Mouse (Mus musculus) ovary, adult 18-20 months (tissue): Measurements from ENCODE around the gene 1700016K19Rik.
"Not testable (repeated sequence)": the region's sequence is repeated elsewhere in the genome, so short reads cannot be mapped to it uniquely, and the experiment has no call there.

Experiments
- DNase-seq: peaks from one replicate; pipeline ENCODE4 v3.0.0; 2022; ENCODE audit warnings: low spot score, mixed read lengths

The 1700016K19Rik gene

GRCm38 (mm10) chr11:75985948-75986347 lies 13.8 kb upstream of the 1700016K19Rik start:
- no peak for DNase-seq

GRCm38 (mm10) chr11:75990965-75991835 lies 8.5 kb upstream of the 1700016K19Rik start:
- DNase-seq = no peak

- no peak for DNase-seq
These were observed 7.8 kb upstream of the 1700016K19Rik start for GRCm38 (mm10) chr11:75991911-75992310.

GRCm38 (mm10) chr11:75992481-75992880 lies 7.2 kb upstream of the 1700016K19Rik start:
- DNase-seq = no peak

GRCm38 (mm10) chr11:75994357-75994756 lies 5.4 kb upstream of the 1700016K19Rik start:
- no peak for DNase-seq

GRCm38 (mm10) chr11:76000701-76001100 lies 989 bp downstream of the 1700016K19Rik start:
- no peak for DNase-seq

DNA sequence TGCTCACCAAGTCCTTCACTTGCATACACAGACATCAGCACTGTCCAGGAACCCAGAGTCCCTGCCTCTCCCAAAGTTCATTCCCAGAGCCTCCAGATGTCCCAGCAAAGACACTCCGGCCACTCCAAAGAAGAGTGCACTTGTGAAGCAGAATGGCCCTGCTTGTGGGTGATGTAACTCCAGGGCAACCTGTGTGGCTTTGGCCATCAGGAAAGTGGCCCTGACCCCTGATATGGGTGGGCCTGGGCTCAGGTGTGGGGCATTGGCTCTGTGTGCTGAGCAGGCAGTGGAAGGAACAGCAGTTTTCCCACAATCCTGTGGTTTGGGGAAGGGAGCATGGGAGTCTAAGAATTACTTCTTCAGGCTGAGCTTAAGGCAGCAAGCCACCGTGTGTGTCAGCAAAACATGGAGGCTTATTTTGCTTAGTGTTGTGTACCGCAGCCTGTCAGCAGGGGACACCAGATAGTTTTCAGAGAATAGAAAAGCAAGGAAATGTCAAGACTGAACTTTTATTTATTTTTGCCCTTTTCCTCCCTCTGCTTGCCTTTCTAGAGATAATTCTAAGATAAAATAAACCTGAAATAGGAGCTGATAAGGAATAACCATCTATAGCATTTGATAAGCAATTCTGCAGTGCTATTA lies 1.6 kb downstream of the 1700016K19Rik start:
- DNase-seq = no peak

- not testable (repeated sequence) for DNase-seq
These were observed 4.6 kb downstream of the 1700016K19Rik start for GRCm38 (mm10) chr11:76004276-76004675.

GRCm38 (mm10) chr11:76008162-76008561 lies 8.4 kb downstream of the 1700016K19Rik start:
- DNase-seq = no peak

DNA sequence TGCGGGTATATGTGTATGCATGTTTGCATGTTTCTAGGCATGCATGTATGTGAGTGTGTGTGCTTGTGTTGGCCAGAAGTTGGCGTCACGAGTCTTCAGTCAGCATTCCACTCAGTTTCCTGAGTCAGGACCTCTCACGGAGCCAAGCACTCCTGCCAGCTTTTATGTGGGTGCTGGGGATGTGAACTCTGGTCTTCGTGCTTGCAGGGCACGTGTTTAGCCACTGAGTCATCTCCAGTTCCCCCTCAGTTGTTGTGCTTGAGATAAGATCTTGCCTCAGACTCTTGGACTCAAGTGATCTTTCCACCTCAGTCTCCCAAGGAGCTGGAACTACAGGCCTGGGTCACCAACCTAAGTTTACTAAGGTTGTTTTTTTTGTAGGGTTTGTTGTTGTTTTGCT lies 9.4 kb downstream of the 1700016K19Rik start:
- DNase-seq = no peak

DNA sequence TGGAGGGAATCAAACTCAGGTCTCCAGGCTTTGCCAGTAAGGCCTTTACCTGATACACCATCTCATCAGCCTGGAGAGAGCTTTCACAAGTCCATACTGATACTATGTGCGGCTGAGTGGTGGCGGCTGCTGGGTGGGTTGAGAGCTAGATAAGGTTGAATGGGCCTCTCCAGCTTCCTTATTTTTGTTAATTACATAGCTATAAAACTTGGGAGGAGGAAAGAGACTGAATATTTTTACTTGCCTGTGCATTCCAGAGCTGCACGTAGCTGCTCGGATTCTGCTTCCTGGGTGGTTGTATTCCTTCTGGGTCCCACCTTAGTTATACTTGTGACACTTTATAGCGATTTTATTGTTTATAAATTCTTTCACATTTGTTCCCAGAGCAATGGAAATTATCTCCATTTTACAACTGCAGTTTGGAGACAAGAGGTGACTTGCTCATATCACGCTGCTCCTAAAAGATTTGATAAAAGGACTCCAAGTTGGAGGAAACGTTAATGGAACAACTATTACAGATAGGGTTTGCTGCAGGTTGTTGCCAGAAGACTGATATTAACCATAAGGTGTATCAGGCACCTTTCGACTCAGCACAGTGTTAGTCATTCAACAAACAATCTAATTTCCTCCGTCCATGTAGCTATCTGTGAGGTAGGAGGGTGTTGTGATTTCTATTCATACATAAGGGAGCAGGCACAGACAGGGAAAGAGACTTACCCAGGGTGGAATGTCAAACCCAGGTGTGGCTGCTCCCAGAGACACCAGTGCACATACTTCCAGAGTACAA lies 11.3 kb downstream of the 1700016K19Rik start:
- no peak for DNase-seq

GRCm38 (mm10) chr11:76015251-76015650 lies 15.5 kb downstream of the 1700016K19Rik start:
- no peak for DNase-seq

- no peak for DNase-seq
These were observed 16.1 kb downstream of the 1700016K19Rik start for GRCm38 (mm10) chr11:76015814-76016213.

GRCm38 (mm10) chr11:76019879-76020278 lies 20.2 kb downstream of the 1700016K19Rik start:
- DNase-seq = no peak

GRCm38 (mm10) chr11:76020916-76021315 lies 21.2 kb downstream of the 1700016K19Rik start:
- no peak for DNase-seq

DNA sequence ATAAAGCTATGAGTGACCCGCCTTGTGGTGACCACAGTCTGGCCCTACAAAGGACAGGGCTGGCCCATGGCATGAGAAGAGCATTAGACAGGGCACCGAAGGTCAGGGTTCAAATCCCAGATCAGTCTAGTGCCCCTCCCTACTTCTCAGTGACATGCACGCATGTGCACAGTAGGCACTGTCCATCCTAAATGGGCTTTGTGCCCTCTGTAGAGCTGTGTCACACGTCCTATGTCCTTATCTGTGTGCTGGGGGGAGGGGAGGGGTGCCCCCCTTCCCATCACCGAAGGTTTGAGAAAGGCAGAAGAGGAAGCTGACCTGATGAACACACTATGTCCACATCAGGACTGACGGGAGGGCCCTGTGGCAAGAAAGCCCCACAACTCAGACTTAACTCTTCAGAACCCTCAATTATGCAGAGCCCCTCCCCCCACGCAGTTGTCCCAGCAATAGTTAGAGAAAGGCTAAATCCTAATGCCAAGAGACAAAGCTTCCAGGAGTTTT lies 25.4 kb downstream of the 1700016K19Rik start:
- no peak for DNase-seq

GRCm38 (mm10) chr11:76026527-76027138 lies 26.9 kb downstream of the 1700016K19Rik start:
- DNase-seq = no peak

GRCm38 (mm10) chr11:76027139-76028071 lies 27.7 kb downstream of the 1700016K19Rik start, which contains the start of gene Rflnb:
TSS of gene Rflnb (minus strand) at chr11:76027782.
- peak; percentile 82 for DNase-seq

- no peak for DNase-seq
These were observed 28.4 kb downstream of the 1700016K19Rik start for GRCm38 (mm10) chr11:76028072-76028465.

- no peak for DNase-seq
These were observed 33.6 kb downstream of the 1700016K19Rik start for GRCm38 (mm10) chr11:76033359-76033758.

DNA sequence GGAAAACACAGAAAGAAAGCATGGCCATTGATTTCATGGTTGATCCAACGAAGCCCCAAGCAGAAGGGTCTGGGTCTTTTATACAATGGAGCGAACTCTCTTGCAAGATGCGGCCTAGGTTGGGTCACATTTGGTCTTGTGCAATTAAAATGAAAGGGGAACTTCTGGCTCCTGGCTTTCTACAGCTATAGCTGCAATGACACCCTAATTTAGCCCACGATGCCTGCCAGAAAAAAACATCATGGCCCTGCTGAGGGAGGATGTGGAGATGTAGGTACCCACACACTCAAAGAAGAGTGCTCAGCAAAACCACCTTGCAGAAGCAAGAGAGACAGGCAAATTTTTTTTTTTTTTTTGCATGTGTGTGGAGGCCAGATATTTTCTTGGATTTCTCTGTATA lies 34.1 kb downstream of the 1700016K19Rik start:
- no peak for DNase-seq
